Comparison of ENCODE assay signal across 24 mouse cellular contexts in the genomic region with DNA sequence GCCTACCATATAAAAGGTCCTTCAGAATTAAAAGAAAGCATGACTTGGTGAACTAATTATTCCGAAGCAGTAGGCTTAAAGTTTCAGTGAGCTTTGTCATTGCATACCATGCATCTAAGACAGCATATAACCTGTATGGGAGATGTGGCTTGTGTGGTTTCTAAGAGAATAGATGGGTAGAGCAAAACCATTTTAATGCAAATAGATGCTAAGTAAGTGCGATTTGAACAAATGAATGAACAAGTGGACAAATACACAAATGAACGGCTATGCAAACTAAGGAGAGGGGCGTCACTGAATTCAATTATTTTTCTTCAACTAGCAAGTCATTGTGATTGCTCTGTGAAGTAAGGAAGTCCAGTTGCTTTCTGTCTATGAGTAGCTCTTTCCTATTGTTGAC.
DNase-seq lines count a peak whose midpoint lies in the region; ATAC-seq and TF ChIP-seq lines count a peak whose summit lies in the region.
"Had no signal": no experiment of that assay in that cellular context is flagged by ENCODE, and none has a peak within 500 bp of the region (broad histone marks: within the 10 kb centered on the region; RNA-seq: fewer than 3 reads in every experiment).

No protein-coding gene starts in this region.

- WGBS in kidney, embryonic 16.5 days, result 92% methylated on average over 4 of the region's 4 CpGs
- 86% methylated on average over 4 of the region's 4 CpGs for WGBS in forebrain, embryonic 10.5 days

- POLR2A ChIA-PET in Patski (lab: Charles Lee), result no interaction called here

- no peak for TF ChIP-seq CTCF in Patski (IDR thresholded peaks at IDR 0.05)
- TF ChIP-seq CTCF in brain, embryonic 14.5 days (IDR thresholded peaks at IDR 0.05; ENCODE audit: borderline replicate concordance, extremely low read depth, insufficient read depth, insufficient read length), result no peak

- H3K36me3 ChIP-seq in kidney, embryonic 16.5 days (ENCODE audit: insufficient read depth, low read length), result no peaks in the 10 kb centered on the region
- no peaks in the 10 kb centered on the region for H3K36me3 ChIP-seq in forebrain, embryonic 10.5 days (replicated peaks)
- H3K36me3 ChIP-seq: embryonic facial prominence, embryonic 13.5 days; heart, embryonic 12.5 days; heart, embryonic 15.5 days; hindbrain, embryonic 10.5 days; hindbrain, embryonic 13.5 days; intestine, embryonic 15.5 days had no signal

- in situ Hi-C loops in Patski (cut with MboI; ENCODE audit: low pct_unique_long_range_greater_than_20kb), result no loop called here

- H3K9me3 ChIP-seq in kidney, embryonic 16.5 days (ENCODE audit: low read length), result no peaks in the 10 kb centered on the region
- H3K9me3 ChIP-seq in forebrain, embryonic 10.5 days, result no peaks in the 10 kb centered on the region
- H3K9me3 ChIP-seq: embryonic facial prominence, embryonic 13.5 days; heart, embryonic 12.5 days; heart, embryonic 15.5 days; hindbrain, embryonic 10.5 days; hindbrain, embryonic 13.5 days; intestine, embryonic 15.5 days had no signal

- no peak overlapping the region for H3K4me3 ChIP-seq in kidney, embryonic 16.5 days (ENCODE audit: low read length)
- no peak overlapping the region for H3K4me3 ChIP-seq in forebrain, embryonic 10.5 days
- H3K4me3 ChIP-seq: embryonic facial prominence, embryonic 13.5 days; gastrocnemius, adult 2 months; heart, embryonic 12.5 days; heart, embryonic 15.5 days; hindbrain, embryonic 10.5 days; hindbrain, embryonic 13.5 days; intestine, embryonic 15.5 days had no signal

- no peak overlapping the region for H3K4me2 ChIP-seq in kidney, embryonic 16.5 days (replicated peaks; ENCODE audit: low read depth, low read length)
- H3K4me2 ChIP-seq: embryonic facial prominence, embryonic 13.5 days; heart, embryonic 12.5 days; heart, embryonic 15.5 days; hindbrain, embryonic 13.5 days; intestine, embryonic 15.5 days had no signal

- no peaks in the 10 kb centered on the region for H3K27me3 ChIP-seq in Patski
- H3K27me3 ChIP-seq in kidney, embryonic 16.5 days (ENCODE audit: insufficient read depth, low read length), result no peaks in the 10 kb centered on the region
- no peaks in the 10 kb centered on the region for H3K27me3 ChIP-seq in forebrain, embryonic 10.5 days (ENCODE audit: poor library complexity, severe bottlenecking)
- H3K27me3 ChIP-seq: heart, embryonic 12.5 days; heart, embryonic 15.5 days; hindbrain, embryonic 13.5 days; intestine, embryonic 15.5 days had no signal

- DNase-seq in ES-CJ7 (ENCODE audit: low read depth, low spot score) (peak; percentile 61), Patski (ENCODE audit: low read depth, low spot score) (no peak)
- peak; percentile 25 for DNase-seq in brain, embryonic 14.5 days (ENCODE audit: low read depth)
- no peak for DNase-seq in cerebellum, adult 11 months
- DNase-seq in forebrain, embryonic 10.5 days (ENCODE audit: extremely low spot score, low spot score), result no peak
- DNase-seq: cerebellum, adult 18-20 months; cerebellum, adult 9-10 months; cerebellum, postnatal 14 days; forebrain, postnatal 0 days; heart, adult 18-20 months; heart, postnatal 10 days; heart, postnatal 36 days; kidney, adult 11 months had no signal

- H3K27ac ChIP-seq in kidney, embryonic 16.5 days (ENCODE audit: low read length), result no peak overlapping the region
- no peak overlapping the region for H3K27ac ChIP-seq in forebrain, embryonic 10.5 days
- H3K27ac ChIP-seq: embryonic facial prominence, embryonic 13.5 days; gastrocnemius, adult 2 months; heart, embryonic 15.5 days; hindbrain, embryonic 10.5 days; hindbrain, embryonic 13.5 days; intestine, embryonic 15.5 days had no signal

- H3K4me1 ChIP-seq in kidney, embryonic 16.5 days (ENCODE audit: insufficient read depth, low read length), result no peaks in the 10 kb centered on the region
- H3K4me1 ChIP-seq in forebrain, embryonic 10.5 days, result peaks cover 17% of the 10 kb centered on the region
- H3K4me1 ChIP-seq: heart, embryonic 15.5 days; hindbrain, embryonic 13.5 days; intestine, embryonic 15.5 days had no signal

- H3K9ac ChIP-seq in kidney, embryonic 16.5 days (replicated peaks; ENCODE audit: low read length), result no peak overlapping the region
- H3K9ac ChIP-seq: embryonic facial prominence, embryonic 13.5 days; forebrain, postnatal 0 days; heart, embryonic 12.5 days; heart, embryonic 15.5 days; hindbrain, embryonic 13.5 days; intestine, embryonic 15.5 days had no signal

- no peak for TF ChIP-seq POLR2A in brain, embryonic 14.5 days (IDR thresholded peaks at IDR 0.05; ENCODE audit: borderline replicate concordance, extremely low read depth, insufficient read depth, insufficient read length, poor library complexity, severe bottlenecking)

- CTCF ChIA-PET in Patski (lab: Charles Lee), result interaction anchor here (1.1 kb wide), 1 partner anchor 34 kb away, joined by 3 read pairs; no protein-coding TSS in a partner anchor

- ATAC-seq in Patski, result peak; percentile 33
- ATAC-seq in kidney, embryonic 16.5 days (ENCODE audit: low FRiP score, low TSS enrichment), result no peak
- ATAC-seq: CD4-positive, CD25-positive, alpha-beta regulatory T cell, adult 4 months; forebrain, embryonic 14.5 days; forebrain, postnatal 0 days; hindbrain, embryonic 16.5 days; intestine, embryonic 15.5 days had no signal

Comparison
In these comparisons a context has a peak if more than half of its experiments do, and no peak if none do; other contexts are left out.
1. DNase-seq: peak in ES-CJ7 (single experiment) and brain, embryonic 14.5 days (single experiment); none in Patski (single experiment), cerebellum, adult 11 months (single experiment) and forebrain, embryonic 10.5 days (single experiment).